13 mouse cellular contexts compared by ENCODE assay signal in the genomic region with DNA sequence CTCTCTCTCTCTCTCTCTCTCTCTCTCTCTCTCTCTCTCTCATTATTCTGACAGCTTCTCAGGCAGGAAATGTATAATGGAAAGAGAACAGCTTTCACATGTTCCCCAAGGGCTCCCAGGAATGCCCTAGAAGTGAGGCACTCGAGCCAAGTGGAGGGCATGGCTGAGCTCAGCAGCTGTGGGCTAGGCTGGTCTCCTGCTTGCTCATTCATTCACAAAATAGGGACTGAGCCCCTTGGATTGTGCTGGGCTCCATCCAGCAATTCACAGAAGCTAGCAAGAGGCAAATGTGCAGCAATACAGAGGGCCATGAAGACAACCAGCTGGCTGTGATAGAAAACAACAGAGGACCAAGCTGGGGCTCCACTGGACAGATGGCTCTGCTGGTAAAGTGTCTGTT. TPM values are rescaled to one million over a fixed set of nuclear protein-coding genes. Genes with fewer than 3 reads are reported as not detected.
DNase-seq lines count a peak whose midpoint lies in the region; ATAC-seq and TF ChIP-seq lines count a peak whose summit lies in the region.
"Had no signal": no experiment of that assay in that cellular context is flagged by ENCODE, and none has a peak within 500 bp of the region (broad histone marks: within the 10 kb centered on the region; RNA-seq: fewer than 3 reads in every experiment).

No protein-coding gene starts in this region.

- H3K4me3 ChIP-seq in forebrain, embryonic 16.5 days (replicated peaks; ENCODE audit: low read length): no peak overlapping the region
- H3K4me3 ChIP-seq: erythroblast, embryonic 14.5 days had no signal

- no peaks in the 10 kb centered on the region for H3K27me3 ChIP-seq in forebrain, embryonic 16.5 days (replicated peaks; ENCODE audit: control insufficient read depth, insufficient read depth, low read length)

- no peaks in the 10 kb centered on the region for H3K9me3 ChIP-seq in forebrain, embryonic 16.5 days (ENCODE audit: control insufficient read depth, low read length)

- WGBS in forebrain, embryonic 16.5 days: 5% methylated on average over 1 of the region's 1 CpGs

- no peaks in the 10 kb centered on the region for H3K36me3 ChIP-seq in forebrain, embryonic 16.5 days (ENCODE audit: control insufficient read depth, insufficient read depth)

- no peak for TF ChIP-seq CTCF in brain, embryonic 14.5 days (IDR thresholded peaks at IDR 0.05; ENCODE audit: borderline replicate concordance, extremely low read depth, insufficient read depth, insufficient read length)

- no peak overlapping the region for H3K4me2 ChIP-seq in forebrain, embryonic 16.5 days (ENCODE audit: low read length)

- H3K27ac ChIP-seq in forebrain, embryonic 16.5 days (ENCODE audit: low read length): no peak overlapping the region

- H3K4me1 ChIP-seq in forebrain, embryonic 16.5 days (replicated peaks; ENCODE audit: control insufficient read depth, insufficient read depth, low read length): peaks cover 15% of the 10 kb centered on the region

- TF ChIP-seq POLR2A in brain, embryonic 14.5 days (IDR thresholded peaks at IDR 0.05; ENCODE audit: borderline replicate concordance, extremely low read depth, insufficient read depth, insufficient read length, poor library complexity, severe bottlenecking): no peak

- no peak overlapping the region for H3K9ac ChIP-seq in forebrain, embryonic 16.5 days (replicated peaks; ENCODE audit: low read depth, low read length)

- DNase-seq in layer of hippocampus, postnatal 10 days (ENCODE audit: low spot score in 2 of 2): peak; percentile 57 to 60
- DNase-seq in layer of hippocampus, adult 9-10 months (ENCODE audit: low spot score): no peak
- peak; percentile 91 for DNase-seq in brain, embryonic 14.5 days (ENCODE audit: low read depth)
- DNase-seq in mesoderm, embryonic 11.5 days (ENCODE audit: low read depth, low spot score): peak; percentile 34
- DNase-seq in ovary, adult 18-20 months (ENCODE audit: low spot score): no peak
- DNase-seq in gastrocnemius, adult 18-20 months (ENCODE audit: low spot score): no peak
- DNase-seq in urinary bladder, adult 18-20 months (ENCODE audit: low spot score in 2 of 2): no peak
- DNase-seq: heart, adult 18-20 months had no signal

- ATAC-seq in forebrain, embryonic 16.5 days: peak; percentile 94

RNA-seq across cellular contexts. Expression of gene Kcnc4, which starts 28.1 kb away (rescaled TPM):
- total RNA-seq in layer of hippocampus, postnatal 10 days (2021): 10 to 100 TPM; 33.9 to 37.5 TPM
- polyA plus RNA-seq in brain, embryonic 14.5 days (2012; rRNA removed): 8.9 and 13.3 TPM in 2 replicates
- 1.7 and 2.3 TPM in 2 replicates for polyA plus RNA-seq in forebrain, embryonic 16.5 days (2015; fragmentation: Nextera tagmentation; extraction: Ambion mirVana)
- total RNA-seq in gastrocnemius, adult 18-20 months (2021): 10 to 100 TPM; 53.1 to 95.8 TPM
- total RNA-seq: CH12.LX; liver, adult 2 months; megakaryocyte-erythroid progenitor cell, adult 5-6 weeks had no signal
- polyA plus RNA-seq: erythroblast, embryonic 14.5 days had no signal

Comparison
In these comparisons a context has a peak if more than half of its experiments do, and no peak if none do; other contexts are left out.
1. DNase-seq: peak in layer of hippocampus, postnatal 10 days (2 of 2), brain, embryonic 14.5 days (single experiment) and mesoderm, embryonic 11.5 days (single experiment); none in layer of hippocampus, adult 9-10 months (single experiment), ovary, adult 18-20 months (single experiment), gastrocnemius, adult 18-20 months (single experiment) and urinary bladder, adult 18-20 months (0 of 2).